Mouse (Mus musculus) erythroblast, embryonic 14.5 days (primary cell): ENCODE results near the gene Pjvk.

Experiments
- GATA1 ChIP-seq: IDR thresholded peaks from 2 replicates; pipeline ENCODE4 v1.6.1; 2012; ENCODE audit warnings: low read length, inconsistent platforms, mixed read lengths
- TAL1 ChIP-seq: IDR thresholded peaks from 3 replicates; pipeline ENCODE4 v1.6.1; 2012; ENCODE audit warnings: low read length, inconsistent platforms, mixed read lengths

DNA sequence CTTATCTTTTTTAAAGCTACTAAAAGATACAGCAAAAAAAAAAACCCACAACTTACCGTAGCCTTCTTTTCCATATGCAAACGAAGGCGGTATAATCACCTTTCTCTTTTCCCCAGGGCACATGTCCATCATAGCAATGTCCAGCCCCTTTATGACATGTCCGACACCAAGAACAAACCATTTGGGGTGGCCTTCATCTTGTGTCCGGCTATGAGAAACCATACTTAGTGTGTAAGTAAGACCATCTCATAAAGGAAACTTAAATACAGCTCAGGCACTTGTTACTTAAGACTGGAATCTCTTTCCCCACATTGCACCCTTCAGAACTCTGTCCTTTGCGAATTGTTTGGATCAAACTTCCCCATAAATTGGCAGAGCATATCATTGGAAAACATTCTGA is 23.4 kb downstream of the Pjvk start:
- TF ChIP-seq GATA1: no peak
- TF ChIP-seq TAL1: no peak
